In genomic region chr14:111270239-111270638, GRCm38 (mm10) we compare ENCODE assay signal across 16 mouse cellular contexts.
"Had no signal": no experiment of that assay in that cellular context is flagged by ENCODE, and none has a peak within 500 bp of the region (broad histone marks: within the 10 kb centered on the region; RNA-seq: fewer than 3 reads in every experiment).

No protein-coding gene starts in this region.

- H3K4me3 ChIP-seq: neural tube, embryonic 13.5 days; neural tube, embryonic 15.5 days; stomach, embryonic 15.5 days had no signal

- H3K27ac ChIP-seq: neural tube, embryonic 13.5 days; neural tube, embryonic 15.5 days; stomach, embryonic 15.5 days; stomach, postnatal 0 days had no signal

- H3K4me1 ChIP-seq: neural tube, embryonic 13.5 days; neural tube, embryonic 15.5 days; stomach, embryonic 15.5 days had no signal

- H3K27me3 ChIP-seq: neural tube, embryonic 13.5 days; neural tube, embryonic 15.5 days; stomach, embryonic 15.5 days had no signal

- H3K36me3 ChIP-seq: neural tube, embryonic 13.5 days; neural tube, embryonic 15.5 days; stomach, embryonic 15.5 days had no signal

- H3K9me3 ChIP-seq: neural tube, embryonic 13.5 days; neural tube, embryonic 15.5 days; stomach, embryonic 15.5 days had no signal

- H3K9ac ChIP-seq: neural tube, embryonic 13.5 days; neural tube, embryonic 15.5 days; stomach, embryonic 15.5 days had no signal

- DNase-seq: retina, postnatal 1 day; right cerebral cortex, adult 18-20 months; right cerebral cortex, postnatal 14 days; right cerebral cortex, postnatal 25 days; right cerebral cortex, postnatal 4 days; spleen, adult 18-20 months; thymus, adult 18-20 months; thymus, adult 2 months; thymus, postnatal 14 days; thymus, postnatal 25 days; thymus, postnatal 36 days; thymus, postnatal 4 days had no signal
